Mouse (Mus musculus) CH12.LX (cell line): ENCODE data around the gene Tusc2. TPM values are rescaled to one million over a fixed set of nuclear protein-coding genes. Genes with fewer than 3 reads are reported as not detected.

Experiments
- DNase-seq: peaks from one replicate; pipeline ENCODE4 v3.0.0-alpha.2; 2013; ENCODE audit errors: extremely low read depth
- H3K27ac ChIP-seq: 2 replicates; pipeline ENCODE4 v1.5.1; 2012; ENCODE audit warnings: low read depth, mild to moderate bottlenecking, control low read depth, moderate library complexity; ENCODE audit not compliant: insufficient read depth
- H3K27me3 ChIP-seq: replicated peaks from 2 replicates; pipeline ENCODE3; 2012; ENCODE audit warnings: inconsistent platforms
- H3K36me3 ChIP-seq, 2 experiments: replicated peaks in 1 of 2; 2 replicates each; pipeline versions ENCODE3 to v1.6.1; 2012; ENCODE audit warnings: inconsistent platforms in 1 of 2, low read length in 1 of 2, mild to moderate bottlenecking in 1 of 2, mixed read lengths in 1 of 2, moderate library complexity in 1 of 2; ENCODE audit not compliant: control insufficient read depth in 1 of 2, insufficient read depth in 1 of 2
- H3K4me1 ChIP-seq, 2 experiments: 2 replicates each; pipeline ENCODE4 v1.6.1; 2012; ENCODE audit warnings: inconsistent platforms in 1 of 2, moderate library complexity in 1 of 2; ENCODE audit not compliant: insufficient read depth in 2 of 2, control insufficient read depth in 1 of 2
- H3K4me2 ChIP-seq: 2 replicates; pipeline ENCODE4 v1.6.1; 2012; ENCODE audit warnings: low read depth, mild to moderate bottlenecking, control low read depth; ENCODE audit not compliant: poor library complexity, insufficient read depth, severe bottlenecking
- H3K4me3 ChIP-seq, 3 experiments: fragments of 150-350 bp in 1 of 3; sonication (generic) in 1 of 3; replicated peaks in 1 of 3; 2 replicates each; pipeline versions ENCODE3 to v1.5.1; 2011 to 2012; ENCODE audit warnings: low read depth in 2 of 3, low read length in 2 of 3, mild to moderate bottlenecking in 2 of 3, moderate library complexity in 2 of 3, control low read depth in 1 of 3, improper control_type of control experiment in 1 of 3, inconsistent platforms in 1 of 3, mixed read lengths in 1 of 3; ENCODE audit not compliant: poor library complexity in 1 of 3
- H3K79me2 ChIP-seq: replicated peaks from 2 replicates; pipeline ENCODE4 v1.6.1; 2012; ENCODE audit warnings: mild to moderate bottlenecking, moderate library complexity; ENCODE audit not compliant: control insufficient read depth, poor library complexity, insufficient read depth, severe bottlenecking; ENCODE audit errors: extremely low read depth
- H3K9ac ChIP-seq: 2 replicates; pipeline ENCODE4 v1.6.1; 2012; ENCODE audit warnings: low read depth, mild to moderate bottlenecking, control low read depth, moderate library complexity; ENCODE audit not compliant: insufficient read depth
- H3K9me3 ChIP-seq: replicated peaks from 2 replicates; pipeline ENCODE3; 2012; ENCODE audit warnings: low read length, inconsistent platforms, mixed read lengths
- BHLHE40 ChIP-seq: IDR thresholded peaks from 2 replicates; pipeline ENCODE4 v1.6.1; 2011; ENCODE audit warnings: mild to moderate bottlenecking, low read depth, low read length, improper control_type of control experiment
- CHD1 ChIP-seq: IDR thresholded peaks from 2 replicates; pipeline ENCODE4 v1.6.1; 2012; ENCODE audit warnings: low read depth, low read length, improper control_type of control experiment, inconsistent platforms
- E2F4 ChIP-seq: IDR thresholded peaks from 2 replicates; pipeline ENCODE4 v1.6.1; 2011; ENCODE audit warnings: low read depth, low read length, improper control_type of control experiment; ENCODE audit not compliant: insufficient replicate concordance
- ELF1 ChIP-seq: IDR thresholded peaks from 2 replicates; pipeline ENCODE4 v1.6.1; 2014; ENCODE audit warnings: low read depth, mild to moderate bottlenecking, inconsistent platforms, low read length, improper control_type of control experiment
- ETS1 ChIP-seq: conservative IDR thresholded peaks from 2 replicates; pipeline ENCODE4 v1.6.1; 2012; ENCODE audit warnings: low read depth, mild to moderate bottlenecking, inconsistent platforms, low read length, improper control_type of control experiment, moderate library complexity
- HCFC1 ChIP-seq: IDR thresholded peaks from 2 replicates; pipeline ENCODE4 v1.6.1; 2012; ENCODE audit warnings: low read depth, mild to moderate bottlenecking, inconsistent platforms, low read length, improper control_type of control experiment
- IRF4 ChIP-seq: IDR thresholded peaks from 2 replicates; pipeline ENCODE4 v1.6.1; 2014; ENCODE audit warnings: low read depth, mild to moderate bottlenecking, inconsistent platforms, low read length, improper control_type of control experiment
- JUND ChIP-seq: conservative IDR thresholded peaks from 2 replicates; pipeline ENCODE4 v1.6.1; 2011; ENCODE audit warnings: low read depth, low read length, improper control_type of control experiment
- MAFK ChIP-seq: IDR thresholded peaks from 2 replicates; pipeline ENCODE4 v1.6.1; 2011; ENCODE audit warnings: low read length, improper control_type of control experiment; ENCODE audit not compliant: insufficient replicate concordance
- MAX ChIP-seq: IDR thresholded peaks from 2 replicates; pipeline ENCODE4 v1.6.1; 2011; ENCODE audit warnings: low read length, improper control_type of control experiment
- MAZ ChIP-seq: IDR thresholded peaks from 2 replicates; pipeline ENCODE4 v1.6.1; 2012; ENCODE audit warnings: low read depth, mild to moderate bottlenecking, inconsistent platforms, low read length, improper control_type of control experiment, moderate library complexity
- MEF2A ChIP-seq: IDR thresholded peaks from 2 replicates; pipeline ENCODE4 v1.6.1; 2014; ENCODE audit warnings: low read depth, mild to moderate bottlenecking, inconsistent platforms, low read length, improper control_type of control experiment, borderline replicate concordance
- MXI1 ChIP-seq: IDR thresholded peaks from 2 replicates; pipeline ENCODE4 v1.6.1; 2011; ENCODE audit warnings: mild to moderate bottlenecking, low read depth, low read length, improper control_type of control experiment
- MYC ChIP-seq: IDR thresholded peaks from 2 replicates; pipeline ENCODE4 v1.6.1; 2011; ENCODE audit warnings: low read depth, mild to moderate bottlenecking, improper control_type of control experiment, low read length
- NRF1 ChIP-seq: IDR thresholded peaks from 2 replicates; pipeline ENCODE4 v1.6.1; 2014; ENCODE audit warnings: low read depth, mild to moderate bottlenecking, inconsistent platforms, low read length, improper control_type of control experiment, moderate library complexity
- PAX5 ChIP-seq: IDR thresholded peaks from 2 replicates; pipeline ENCODE4 v1.6.1; 2012; ENCODE audit warnings: low read length, inconsistent platforms, mixed read lengths
- POLR2AphosphoS2 ChIP-seq: IDR thresholded peaks from 2 replicates; pipeline ENCODE4 v1.6.1; 2011; ENCODE audit warnings: low read depth, low read length, improper control_type of control experiment
- RAD21 ChIP-seq: IDR thresholded peaks from 2 replicates; pipeline ENCODE4 v1.6.1; 2011; ENCODE audit warnings: low read depth, mild to moderate bottlenecking, low read length, improper control_type of control experiment, moderate library complexity
- RCOR1 ChIP-seq: conservative IDR thresholded peaks from 2 replicates; pipeline ENCODE4 v1.6.1; 2012; ENCODE audit warnings: low read depth, mild to moderate bottlenecking, inconsistent platforms, low read length, improper control_type of control experiment
- SIN3A ChIP-seq: IDR thresholded peaks from 2 replicates; pipeline ENCODE4 v1.6.1; 2012; ENCODE audit warnings: low read length, improper control_type of control experiment, inconsistent platforms
- SMC3 ChIP-seq: IDR thresholded peaks from 2 replicates; pipeline ENCODE4 v1.6.1; 2011; ENCODE audit warnings: low read depth, low read length, improper control_type of control experiment
- TCF12 ChIP-seq: IDR thresholded peaks from 2 replicates; pipeline ENCODE4 v1.6.1; 2014; ENCODE audit warnings: low read depth, mild to moderate bottlenecking, inconsistent platforms, low read length, improper control_type of control experiment
- USF1 ChIP-seq: IDR thresholded peaks from 2 replicates; pipeline ENCODE4 v1.6.1; 2014; ENCODE audit warnings: low read depth, mild to moderate bottlenecking, inconsistent platforms, low read length, improper control_type of control experiment
- ZC3H11A ChIP-seq: IDR thresholded peaks from 2 replicates; pipeline ENCODE4 v1.6.1; 2012; ENCODE audit warnings: low read depth, mild to moderate bottlenecking, inconsistent platforms, low read length, improper control_type of control experiment
- ZKSCAN1 ChIP-seq: IDR thresholded peaks from 2 replicates; pipeline ENCODE4 v1.6.1; 2012; ENCODE audit warnings: low read depth, inconsistent platforms, low read length, improper control_type of control experiment, borderline replicate concordance
- dilution Hi-C: fragments of 300-500 bp; cut with MboI; formaldehyde crosslinking; loops from 2 replicates; pipeline ENCODE4 v1.14.3; 2020; ENCODE audit warnings: low sequenced_read_pairs; ENCODE audit not compliant: extremely low pct_unique_long_range_greater_than_20kb, extremely low pct_ligation_motif_present
- in situ Hi-C: fragments of 300-500 bp; cut with MboI; formaldehyde crosslinking; loops from 3 replicates; pipeline ENCODE4 v1.14.3; 2019; ENCODE audit warnings: low sequenced_read_pairs, low pct_ligation_motif_present, low pct_unique_long_range_greater_than_20kb, mixed read lengths
- polyA plus RNA-seq: library from polyadenylated mRNA; unstranded; fragments of >175 nt; gene quantifications from 2 replicates; pipeline ENCODE4 v1.2.1, GENCODE M21; 2012; ENCODE audit warnings: low read depth; ENCODE audit not compliant: insufficient read length
- total RNA-seq, 2 experiments: library from RNA; depleted of rRNA; stranded (reverse); fragments of 300-350 nt in 1 of 2; fragments of >200 nt in 1 of 2; gene quantifications; 2 replicates each; pipeline ENCODE4 v1.2.3; 2012 to 2014

Tusc2 gene
- total and polyA plus RNA-seq, 3 experiments: 23.0 to 39.2 (median 33.3) TPM

- no peak for TF ChIP-seq MAZ
Measured at GRCm38 (mm10) chr9:107545602-107546001, 17.5 kb upstream of the Tusc2 start (continued).

- in situ Hi-C loops (no loop called here), dilution Hi-C loops (no loop called here)
- H3K4me1 ChIP-seq: peaks cover 3 to 42% of the 10 kb centered on the region in 2 experiments; a peak in 3 of 4 replicates
- TF ChIP-seq SMC3 (no peak), RAD21 (no peak), MAFK (no peak), ETS1 (peak; percentile 87), TCF12 (peak; percentile 71), PAX5 (no peak), BHLHE40 (peak; percentile 35; the same call in 1 of the 2 replicates), SIN3A (peak; percentile 99), RCOR1 (no peak), JUND (no peak), ZC3H11A (no peak), ZKSCAN1 (no peak), HCFC1 (peak; percentile 19; the same call in 1 of the 2 replicates), MEF2A (no peak; the same call in 1 of the 2 replicates), MAX (peak; percentile 36), ELF1 (peak; percentile 26; the same call in 1 of the 2 replicates), NRF1 (peak; percentile 81), MXI1 (peak; percentile 79), CHD1 (no peak), MYC (peak; percentile 49; the same call in 1 of the 2 replicates), IRF4 (no peak), POLR2AphosphoS2 (no peak), E2F4 (no peak), USF1 (no peak)
- no peak within 1 kb of the TSS for H3K27ac ChIP-seq
- peak; percentile 96 for DNase-seq
- H3K79me2 ChIP-seq: no peaks in the 10 kb centered on the region
- peaks cover 23 to 36% of the 10 kb centered on the region in 2 experiments for H3K36me3 ChIP-seq
- H3K9me3 ChIP-seq: no peaks in the 10 kb centered on the region
- no peak within 1 kb of the TSS for H3K4me3 ChIP-seq
- H3K27me3 ChIP-seq: no peaks in the 10 kb centered on the region
- peak within 1 kb of the TSS; percentile 38 for H3K4me2 ChIP-seq
- H3K9ac ChIP-seq: no peak within 1 kb of the TSS
Measured at GRCm38 (mm10) chr9:107547026-107547425, 16.0 kb upstream of the Tusc2 start, which contains the start of gene Zmynd10. TSS of gene Zmynd10 (plus strand) at chr9:107547298.
